Mouse (Mus musculus) fat pad, adult 2 months (tissue): Measurements from ENCODE around the gene Plpp7.

ENCODE experiments used
- DNase-seq: peaks from one replicate; pipeline ENCODE4 v3.0.0-alpha.2; 2011; ENCODE audit warnings: low read depth, low spot score; ENCODE audit errors: extremely low read depth

The Plpp7 gene

DNA sequence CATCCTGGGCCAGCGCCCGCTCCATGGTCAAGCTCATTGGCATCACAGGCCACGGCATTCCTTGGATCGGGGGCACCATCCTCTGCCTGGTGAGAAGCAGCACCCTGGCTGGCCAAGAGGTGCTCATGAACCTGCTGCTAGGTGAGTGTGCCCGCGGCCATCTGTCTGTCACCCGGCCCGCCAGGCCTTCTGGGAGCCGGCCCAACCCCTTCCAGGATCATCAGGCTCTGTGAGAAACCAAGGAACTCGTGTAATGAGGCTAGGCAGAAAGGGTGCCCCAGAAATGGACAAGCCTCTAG is 743 bp downstream of the Plpp7 start:
- DNase-seq, result no peak

GRCm38 (mm10) chr2:32102944-32103343 is 7.6 kb downstream of the Plpp7 start:
- no peak for DNase-seq

DNA sequence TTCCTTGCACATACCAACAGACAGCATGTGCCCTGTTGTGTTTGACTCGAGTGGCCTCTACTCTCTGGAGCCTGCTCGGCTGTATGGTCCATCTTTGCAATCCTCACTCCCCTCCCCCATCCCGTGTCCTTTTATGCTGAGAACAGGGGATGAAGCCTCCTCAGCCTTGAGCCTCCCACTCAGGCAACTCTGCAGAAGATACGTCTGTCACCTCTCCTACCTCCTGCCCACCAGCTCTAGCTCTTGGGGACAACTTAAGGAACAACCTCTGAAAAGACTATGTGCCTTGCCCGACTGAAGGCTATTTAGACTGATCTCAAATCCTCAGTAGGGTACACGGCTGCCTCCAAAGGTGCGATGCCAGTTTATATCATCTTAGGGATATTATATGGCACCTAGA is 8.2 kb downstream of the Plpp7 start:
- no peak for DNase-seq

- DNase-seq, result no peak
These were observed 8.8 kb downstream of the Plpp7 start for GRCm38 (mm10) chr2:32104122-32104521.

GRCm38 (mm10) chr2:32105117-32105913 is 10.0 kb downstream of the Plpp7 start:
- no peak for DNase-seq

DNA sequence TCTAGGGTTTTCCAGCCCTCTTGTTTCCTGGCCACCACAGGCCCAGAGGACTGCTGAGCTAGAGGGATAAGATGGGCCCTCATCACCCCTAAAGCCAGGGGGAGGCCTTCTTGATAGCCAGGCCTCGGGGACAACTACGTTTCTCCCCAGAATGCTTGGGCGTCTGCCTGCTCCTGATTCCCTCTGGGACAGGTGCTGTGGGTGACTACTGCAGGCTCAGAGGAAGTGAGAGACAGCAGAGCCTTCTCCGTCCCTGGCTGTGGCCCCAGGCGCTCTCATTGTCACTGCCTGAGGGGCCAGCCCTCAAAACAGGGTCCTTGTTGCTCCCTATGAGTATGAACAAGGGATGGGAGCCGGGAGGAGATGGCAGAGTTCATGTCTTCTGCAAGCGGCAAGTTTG is 10.6 kb downstream of the Plpp7 start:
- DNase-seq, result no peak

- DNase-seq, result no peak
These were observed 15.9 kb downstream of the Plpp7 start for GRCm38 (mm10) chr2:32111268-32111667.

DNA sequence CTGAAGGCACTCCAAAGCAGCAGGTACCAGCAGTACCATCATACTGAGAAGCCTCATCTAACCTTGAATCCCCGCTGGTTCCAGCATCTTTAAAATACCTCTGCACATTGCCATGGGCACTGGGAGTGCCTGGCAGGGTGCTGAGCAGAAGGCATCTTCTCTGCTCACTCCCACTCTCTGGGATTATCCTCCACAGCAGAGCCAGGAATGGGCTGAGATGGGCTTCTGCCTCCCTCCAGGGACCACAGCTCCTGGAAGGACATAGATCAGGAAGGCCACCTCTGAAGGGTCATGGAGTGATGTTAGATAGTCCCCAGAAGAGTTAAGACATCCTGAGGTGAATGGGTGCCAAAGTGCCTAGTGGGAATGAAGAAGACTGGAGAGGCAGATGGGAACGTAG is 17.2 kb downstream of the Plpp7 start:
- DNase-seq, result no peak

- no peak for DNase-seq
These were observed 20.5 kb downstream of the Plpp7 start for GRCm38 (mm10) chr2:32115851-32116268.

- no peak for DNase-seq
These were observed 24.7 kb downstream of the Plpp7 start for GRCm38 (mm10) chr2:32119802-32120750.

DNA sequence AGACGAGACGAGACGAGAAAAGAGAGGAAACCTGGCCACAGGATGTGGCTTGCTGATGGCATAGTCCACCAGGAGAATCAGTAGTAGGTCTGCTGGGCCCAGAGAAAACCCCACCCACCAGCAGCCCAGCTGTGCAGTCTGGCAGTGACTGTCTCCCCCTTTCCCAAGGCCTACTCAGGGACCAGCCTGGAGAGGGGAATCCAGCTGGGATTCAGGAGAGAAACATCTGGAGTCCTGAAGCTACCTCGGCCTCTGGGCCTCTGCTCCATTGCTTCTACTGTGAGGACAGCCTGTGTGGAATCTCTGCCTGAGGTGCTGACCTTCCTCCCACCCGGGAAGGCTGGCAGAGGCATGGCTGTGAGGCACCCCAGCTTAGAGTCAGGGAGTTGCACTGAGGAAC is 25.8 kb downstream of the Plpp7 start:
- no peak for DNase-seq

DNA sequence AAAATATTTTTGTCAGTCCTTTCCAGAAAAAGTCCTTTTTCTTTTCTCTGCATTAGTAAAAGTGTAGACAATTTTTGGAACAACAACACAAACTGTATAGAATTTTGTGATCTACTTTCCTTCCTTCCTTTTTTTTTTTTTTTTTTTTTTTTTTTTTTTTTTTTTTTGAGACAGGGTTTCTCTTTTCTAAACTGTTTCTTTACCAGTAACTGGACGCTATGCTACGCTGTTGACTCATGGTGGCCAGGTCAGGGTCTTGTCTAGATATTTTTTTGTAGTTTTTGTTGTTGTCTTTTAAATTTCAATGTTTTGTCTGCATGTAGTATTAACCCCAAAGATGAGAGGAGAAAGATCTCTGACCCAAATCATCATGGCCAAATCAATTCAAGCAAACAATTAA is 26.5 kb downstream of the Plpp7 start:
- DNase-seq, result no peak

DNA sequence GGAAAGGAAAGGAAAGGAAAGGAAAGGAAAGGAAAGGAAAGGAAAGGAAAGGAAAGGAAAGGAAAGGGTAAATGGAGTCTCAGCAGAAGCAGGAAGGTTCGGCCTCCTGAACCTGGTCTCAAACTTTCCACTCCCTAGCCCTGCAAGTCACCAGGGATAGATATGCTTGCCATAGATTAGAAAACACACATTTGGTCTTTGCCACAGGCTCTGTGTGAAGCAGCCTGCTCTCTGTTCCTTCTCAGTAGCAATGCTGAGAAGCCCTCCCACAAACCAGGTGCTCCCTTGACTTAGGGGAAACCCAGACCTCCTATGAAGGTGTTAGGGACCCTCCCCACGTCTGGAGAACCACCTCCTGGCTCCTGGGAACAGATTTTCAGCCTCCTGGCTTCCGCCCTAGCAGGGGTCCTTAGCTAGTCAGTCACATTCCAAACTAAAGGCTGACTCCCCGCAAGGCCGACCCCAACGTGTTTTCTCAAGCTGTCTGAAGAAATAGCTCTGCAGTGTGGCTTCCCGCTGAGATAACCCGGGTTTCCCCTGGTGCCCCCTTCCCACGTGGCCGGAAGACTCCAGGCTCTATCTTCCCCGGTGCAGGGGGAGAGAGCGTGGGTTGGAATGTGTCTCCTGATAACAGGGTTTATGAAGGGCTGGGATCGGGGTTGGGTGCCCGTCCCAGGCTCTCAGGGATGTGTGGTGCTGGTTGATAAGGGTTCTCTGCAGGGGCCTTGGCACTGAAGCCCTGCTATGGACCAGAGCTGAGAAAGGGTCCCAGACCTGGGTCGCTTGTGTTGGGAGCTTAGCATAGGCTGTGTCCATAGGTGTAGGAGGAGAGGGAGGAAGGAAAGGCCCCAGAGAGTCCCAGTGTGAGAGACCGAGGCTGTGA is 32.6 kb downstream of the Plpp7 start:
- DNase-seq, result no peak

GRCm38 (mm10) chr2:32128536-32128841 is 33.2 kb downstream of the Plpp7 start:
- DNase-seq, result no peak

DNA sequence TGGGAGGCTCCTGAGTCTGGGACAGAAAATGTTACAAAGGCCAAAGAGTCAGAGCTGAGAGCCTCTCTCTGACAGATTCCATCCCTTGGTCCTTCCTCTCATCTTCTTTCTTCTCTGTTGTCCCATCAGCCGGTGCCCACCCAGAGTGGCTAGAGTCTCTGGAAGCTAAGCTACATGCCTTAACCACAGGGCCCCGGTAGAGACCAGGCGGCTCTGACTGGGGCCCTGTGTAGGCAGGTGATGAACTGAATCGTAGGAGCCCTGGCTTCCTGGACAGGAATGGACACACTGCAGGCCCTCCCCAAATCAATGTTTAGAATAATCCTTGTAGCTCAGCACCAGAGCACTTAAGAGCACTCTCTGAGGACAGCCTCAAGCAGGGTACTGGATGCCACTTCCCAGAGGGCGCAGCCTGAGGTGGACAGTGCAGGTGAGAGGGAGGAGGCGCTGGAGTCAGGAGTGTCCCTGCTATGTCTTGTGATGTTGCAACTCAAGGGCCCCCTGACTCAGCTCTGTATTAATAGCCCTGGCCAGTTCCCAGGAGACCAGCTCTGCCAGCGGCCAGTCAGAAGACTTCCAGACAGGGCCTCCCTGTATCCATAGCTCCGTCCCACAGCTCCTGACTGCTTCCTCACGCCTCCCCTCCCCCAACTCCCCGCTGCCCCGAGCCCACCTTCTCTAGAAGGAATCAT is 34.2 kb downstream of the Plpp7 start:
- no peak for DNase-seq

GRCm38 (mm10) chr2:32130435-32130834 is 35.1 kb downstream of the Plpp7 start:
- no peak for DNase-seq

GRCm38 (mm10) chr2:32131205-32131834 is 36.0 kb downstream of the Plpp7 start:
- DNase-seq, result no peak

DNA sequence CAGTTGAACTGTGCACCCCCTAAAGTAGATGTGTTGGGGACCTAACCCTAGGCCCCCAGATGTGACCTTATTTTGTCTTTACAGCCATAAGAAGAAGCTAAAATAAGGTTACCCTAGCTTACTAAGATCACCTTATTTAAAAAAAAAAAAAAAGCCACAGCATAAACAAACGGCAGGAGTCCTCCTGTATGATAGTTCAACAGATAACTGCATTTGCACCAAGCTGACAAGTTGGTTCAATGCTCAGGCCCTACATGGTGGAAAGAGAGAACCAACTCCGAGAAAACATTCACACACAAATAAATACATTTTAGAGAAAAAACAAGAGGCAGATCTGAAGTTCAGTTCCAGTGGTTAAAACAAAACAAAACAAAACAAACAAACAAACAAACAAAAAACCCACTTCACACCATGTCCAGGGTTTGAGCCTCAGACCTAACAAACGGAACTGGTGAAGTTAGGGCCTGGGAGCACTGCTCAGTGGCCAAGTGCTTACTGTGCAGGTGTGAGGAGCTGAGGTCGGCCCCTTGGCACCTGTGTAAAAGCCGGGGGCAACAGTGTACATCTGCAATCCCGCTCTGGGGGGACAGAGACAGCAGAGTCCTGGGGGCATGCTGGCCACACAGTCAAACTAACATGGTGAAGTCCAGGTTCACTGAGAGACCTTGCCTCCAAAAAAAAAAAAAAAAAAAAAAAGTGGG is 36.7 kb downstream of the Plpp7 start:
- no peak for DNase-seq

- DNase-seq, result no peak
These were observed 37.3 kb downstream of the Plpp7 start for GRCm38 (mm10) chr2:32132567-32132992.

DNA sequence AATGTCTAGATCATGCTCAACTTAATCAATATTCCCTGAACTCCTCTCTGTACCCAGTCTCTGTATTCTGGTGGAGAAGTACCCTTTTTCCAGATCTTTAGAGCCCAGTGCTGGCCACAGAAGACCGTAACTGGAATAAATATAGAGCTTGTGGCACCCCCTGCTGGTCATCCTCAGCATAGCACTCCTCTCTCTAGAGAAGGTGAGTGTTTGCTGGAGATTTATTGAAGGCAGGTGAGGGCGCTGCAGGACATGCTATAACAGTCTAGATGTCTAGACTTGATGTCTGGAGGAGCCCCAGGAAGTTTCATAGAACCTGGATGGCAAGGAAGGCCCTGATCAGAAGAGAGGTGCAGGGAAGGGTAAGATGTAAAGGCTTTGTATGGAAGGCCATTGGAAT is 38.7 kb downstream of the Plpp7 start:
- no peak for DNase-seq
